25 mouse cellular contexts compared by ENCODE assay signal in the genomic region with DNA sequence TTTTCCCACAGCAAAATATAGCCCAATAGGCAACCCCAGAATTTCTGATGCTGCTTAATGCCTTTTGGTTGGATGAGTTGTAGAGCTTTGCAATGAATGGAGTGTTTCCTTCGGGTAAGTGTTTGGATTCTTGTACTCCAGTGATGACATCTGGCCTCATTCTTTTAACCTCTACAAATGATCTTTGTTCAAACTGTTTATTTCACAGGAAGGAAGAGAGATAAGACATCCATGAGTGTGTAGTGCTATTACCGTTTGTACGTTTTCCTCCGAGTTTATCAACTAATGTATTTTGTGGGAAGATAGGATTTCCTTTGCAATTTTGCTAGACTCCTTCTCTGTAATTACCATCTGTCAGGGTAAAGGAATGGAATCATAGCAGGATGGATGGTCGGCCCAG.
"Had no signal": no experiment of that assay in that cellular context is flagged by ENCODE, and none has a peak within 500 bp of the region (broad histone marks: within the 10 kb centered on the region; RNA-seq: fewer than 3 reads in every experiment).

No protein-coding gene starts in this region.

- H3K27ac ChIP-seq: heart, adult 2 months; heart, embryonic 13.5 days; heart, embryonic 15.5 days; hindbrain, embryonic 13.5 days; hindbrain, embryonic 15.5 days; hindbrain, postnatal 0 days; kidney, embryonic 15.5 days; kidney, postnatal 0 days; limb, embryonic 13.5 days had no signal

- ATAC-seq: forebrain, postnatal 0 days; hindbrain, postnatal 0 days; intestine, embryonic 16.5 days had no signal

- H3K9ac ChIP-seq: forebrain, postnatal 0 days; heart, embryonic 13.5 days; heart, embryonic 15.5 days; hindbrain, embryonic 13.5 days; hindbrain, embryonic 15.5 days; kidney, embryonic 15.5 days; limb, embryonic 13.5 days had no signal

- H3K4me1 ChIP-seq: heart, embryonic 13.5 days; heart, embryonic 15.5 days; hindbrain, embryonic 13.5 days; hindbrain, embryonic 15.5 days; kidney, embryonic 15.5 days; limb, embryonic 13.5 days had no signal

- H3K36me3 ChIP-seq: heart, embryonic 13.5 days; heart, embryonic 15.5 days; hindbrain, embryonic 13.5 days; hindbrain, embryonic 15.5 days; kidney, embryonic 15.5 days; limb, embryonic 13.5 days had no signal

- H3K27me3 ChIP-seq: heart, embryonic 13.5 days; heart, embryonic 15.5 days; hindbrain, embryonic 13.5 days; hindbrain, embryonic 15.5 days; kidney, embryonic 15.5 days; limb, embryonic 13.5 days had no signal

- H3K4me3 ChIP-seq: heart, adult 2 months; heart, embryonic 13.5 days; heart, embryonic 15.5 days; hindbrain, embryonic 13.5 days; hindbrain, embryonic 15.5 days; kidney, embryonic 15.5 days; limb, embryonic 13.5 days had no signal

- H3K9me3 ChIP-seq: heart, embryonic 13.5 days; heart, embryonic 15.5 days; hindbrain, embryonic 13.5 days; hindbrain, embryonic 15.5 days; kidney, embryonic 15.5 days; limb, embryonic 13.5 days had no signal

- DNase-seq: forebrain, postnatal 0 days; gastrocnemius, postnatal 14 days; gastrocnemius, postnatal 36 days; heart, adult 11 months; heart, adult 2 months; heart, postnatal 14 days; heart, postnatal 36 days; kidney, adult 11 months; kidney, adult 2 months; kidney, adult 9 months; kidney, postnatal 14 days; kidney, postnatal 36 days; layer of hippocampus, adult 9-11 months; layer of hippocampus, postnatal 36 days; left cerebral cortex, postnatal 4 days had no signal

- H3K4me2 ChIP-seq: heart, embryonic 11.5 days; heart, embryonic 13.5 days; heart, embryonic 15.5 days; hindbrain, embryonic 13.5 days; hindbrain, embryonic 15.5 days; kidney, embryonic 15.5 days; limb, embryonic 13.5 days had no signal
